Mouse (Mus musculus): ENCODE results near the gene Irf3.

- TF ChIP-seq CTCF (conservative IDR thresholded peaks at IDR 0.05; ENCODE audit: low read length), result no peak
- no peak for TF ChIP-seq POU5F1 (IDR thresholded peaks at IDR 0.05; ENCODE audit: borderline replicate concordance, low read length)
- no peak for TF ChIP-seq NANOG (IDR thresholded peaks at IDR 0.05; ENCODE audit: borderline replicate concordance, low read length)
These were observed 33.4 kb downstream of the Irf3 start for GRCm38 (mm10) chr7:45030857-45031256.
